Mouse (Mus musculus) neural tube, embryonic 15.5 days (tissue): Measurements from ENCODE around the gene Map3k14. TPM values are rescaled to one million over a fixed set of nuclear protein-coding genes. Genes with fewer than 3 reads are reported as not detected.

Source experiments
- ATAC-seq: fragments of 200-750 bp; cut with Nextera tagmentation; 2 replicates; pipeline ENCODE4 v1.8.0; 2017; ENCODE audit warnings: mild to moderate bottlenecking, moderate TSS enrichment, moderate library complexity; ENCODE audit not compliant: low FRiP score
- H3K27ac ChIP-seq: fragments of 300-500 bp; sonication (generic); replicated peaks from 2 replicates; pipeline ENCODE4 v1.5.1; 2015; ENCODE audit warnings: mild to moderate bottlenecking, inconsistent platforms
- H3K27me3 ChIP-seq: fragments of 300-500 bp; sonication (generic); replicated peaks from 2 replicates; pipeline ENCODE4 v1.6.1; 2015; ENCODE audit warnings: inconsistent platforms
- H3K36me3 ChIP-seq: fragments of 300-500 bp; sonication (generic); 2 replicates; pipeline ENCODE4 v1.6.1; 2015; ENCODE audit warnings: inconsistent platforms
- H3K4me1 ChIP-seq: fragments of 300-500 bp; sonication (generic); 2 replicates; pipeline ENCODE4 v1.6.1; 2015; ENCODE audit warnings: inconsistent platforms
- H3K4me2 ChIP-seq: fragments of 300-500 bp; sonication (generic); 2 replicates; pipeline ENCODE4 v1.6.1; 2015; ENCODE audit warnings: inconsistent platforms, mild to moderate bottlenecking, moderate library complexity
- H3K4me3 ChIP-seq: fragments of 300-500 bp; sonication (generic); replicated peaks from 2 replicates; pipeline ENCODE4 v1.5.1; 2015; ENCODE audit warnings: mild to moderate bottlenecking, inconsistent platforms
- H3K9ac ChIP-seq: fragments of 300-500 bp; sonication (generic); replicated peaks from 2 replicates; pipeline ENCODE4 v1.6.1; 2015; ENCODE audit warnings: mild to moderate bottlenecking, inconsistent platforms
- H3K9me3 ChIP-seq: fragments of 300-500 bp; sonication (generic); replicated peaks from 2 replicates; pipeline ENCODE4 v1.6.1; 2016; ENCODE audit warnings: inconsistent platforms
- WGBS: fragments of 180-500 bp; shearing (Covaris S2); methylation state at CpG from one replicate; pipeline ENCODE4 v1.1.7; 2015; ENCODE audit warnings: mixed read lengths; 5-methylcytosine and 5-hydroxymethylcytosine counted together
- polyA plus RNA-seq: library from polyadenylated mRNA; unstranded; fragments of >200 nt; fragmentation: Nextera tagmentation; extraction: Ambion mirVana; gene quantifications from 2 replicates; pipeline ENCODE4 v1.2.1, GENCODE M21; 2015

Map3k14 gene
- polyA plus RNA-seq: 3.8 and 5.7 TPM in 2 replicates

DNA sequence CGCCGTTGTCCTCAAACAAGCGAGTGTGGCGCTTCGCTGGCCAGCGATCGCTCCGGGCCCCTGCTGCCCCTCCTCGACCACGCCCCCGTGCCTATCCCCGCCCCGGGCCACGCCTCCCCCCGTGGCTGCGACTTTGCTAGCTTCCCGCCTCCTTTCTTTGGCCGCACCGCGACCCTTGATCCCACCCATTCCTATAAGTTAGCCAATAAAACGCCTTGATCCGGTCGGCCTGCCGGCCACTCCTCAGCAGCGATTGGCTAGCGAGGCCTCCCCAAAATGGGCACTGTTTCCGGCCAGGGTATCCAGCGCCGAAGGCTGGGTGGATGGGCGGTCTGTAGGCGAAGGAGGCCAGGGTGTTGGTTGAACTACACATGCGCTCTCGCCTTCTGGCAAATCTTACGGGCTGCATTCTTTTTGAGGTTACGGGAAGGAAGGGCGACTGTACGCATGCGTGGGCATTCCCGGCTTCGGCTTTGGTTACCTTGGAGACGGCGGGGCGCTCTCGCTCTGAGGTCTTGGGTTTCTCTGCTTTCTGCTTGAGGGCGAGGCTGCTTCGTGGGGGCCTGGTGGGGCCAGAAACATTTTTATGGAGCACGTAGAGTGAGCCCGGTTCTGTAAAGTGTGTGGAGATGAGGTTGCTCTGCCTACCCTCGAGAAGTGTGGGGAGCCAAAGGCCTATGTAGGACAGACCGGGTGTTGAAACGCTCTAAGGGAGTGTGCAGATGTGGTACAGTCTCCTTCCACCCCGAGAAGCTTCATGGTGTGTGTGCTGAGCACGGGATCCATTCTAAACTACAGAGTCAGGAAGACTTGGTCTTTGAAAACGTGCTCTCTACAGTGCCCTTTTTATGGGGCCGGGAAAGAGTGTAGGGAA lies at the start of gene Map3k14:
Gene Map3k14, minus strand, starts transcription at position 127 of the 874 bp plus-strand sequence.
- WGBS: under 1% methylated on average over 54 of the region's 55 CpGs
- no peaks in the 10 kb centered on the region for H3K27me3 ChIP-seq

GRCm38 (mm10) chr11:103315379-103315778 lies 48.1 kb upstream of the Map3k14 start:
- Histone ChIP-seq H3K27me3 (no peaks in the 10 kb centered on the region), H3K36me3 (no peaks in the 10 kb centered on the region), H3K9ac (no peak overlapping the region), H3K27ac (no peak overlapping the region), H3K4me1 (peaks cover 10% of the 10 kb centered on the region), H3K9me3 (no peaks in the 10 kb centered on the region), H3K4me2 (no peak overlapping the region), H3K4me3 (no peak overlapping the region)
- 85% methylated on average over 5 of the region's 5 CpGs for WGBS
- ATAC-seq: no peak

More for the DNA sequence above, at the start of gene Map3k14:
- Histone ChIP-seq H3K9me3 (no peaks in the 10 kb centered on the region), H3K4me1 (peaks cover 51% of the 10 kb centered on the region), H3K36me3 (no peaks in the 10 kb centered on the region), H3K27ac (peak within 1 kb of the TSS; percentile 89), H3K4me3 (peak within 1 kb of the TSS; percentile 67), H3K9ac (peak within 1 kb of the TSS; percentile 75), H3K4me2 (peak within 1 kb of the TSS; percentile 82)
- peak; percentile 98 for ATAC-seq

- H3K4me1 ChIP-seq: peaks cover 10% of the 10 kb centered on the region
- H3K27me3 ChIP-seq: no peaks in the 10 kb centered on the region
- H3K27ac ChIP-seq: no peak overlapping the region
- H3K4me2 ChIP-seq: no peak overlapping the region
- H3K9ac ChIP-seq: no peak overlapping the region
- H3K9me3 ChIP-seq: no peaks in the 10 kb centered on the region
- H3K36me3 ChIP-seq: no peaks in the 10 kb centered on the region
- H3K4me3 ChIP-seq: no peak overlapping the region
- ATAC-seq: no peak
- 65% methylated on average over 10 of the region's 10 CpGs for WGBS
Observed at GRCm38 (mm10) chr11:103314736-103315374, 47.6 kb upstream of the Map3k14 start.

DNA sequence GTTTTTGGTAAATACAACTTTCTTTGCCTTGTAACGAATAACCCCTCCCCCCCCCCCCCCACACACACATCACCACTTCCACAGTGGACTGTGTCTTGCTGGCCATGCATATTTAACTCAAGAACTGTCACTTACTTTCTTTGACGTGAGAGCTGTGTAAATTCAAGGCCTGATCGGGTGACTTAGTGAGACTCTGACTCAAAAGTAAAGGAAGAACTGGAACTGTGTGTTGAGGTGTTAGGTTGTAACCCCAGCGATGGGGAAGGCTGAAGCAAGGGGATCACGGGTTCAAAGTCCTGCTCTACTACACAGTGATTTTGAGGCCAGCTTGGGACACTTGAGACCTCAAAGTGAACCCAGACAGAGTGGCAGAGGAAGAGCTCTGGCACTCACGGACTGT lies 46.3 kb upstream of the Map3k14 start:
- no peak for ATAC-seq
- no peak overlapping the region for H3K27ac ChIP-seq
- 79% methylated on average over 6 of the region's 6 CpGs for WGBS
- H3K27me3 ChIP-seq: no peaks in the 10 kb centered on the region
- no peak overlapping the region for H3K4me3 ChIP-seq
- H3K9ac ChIP-seq: no peak overlapping the region
- no peaks in the 10 kb centered on the region for H3K9me3 ChIP-seq
- H3K4me2 ChIP-seq: no peak overlapping the region
- H3K36me3 ChIP-seq: no peaks in the 10 kb centered on the region
- H3K4me1 ChIP-seq: peaks cover 10% of the 10 kb centered on the region

DNA sequence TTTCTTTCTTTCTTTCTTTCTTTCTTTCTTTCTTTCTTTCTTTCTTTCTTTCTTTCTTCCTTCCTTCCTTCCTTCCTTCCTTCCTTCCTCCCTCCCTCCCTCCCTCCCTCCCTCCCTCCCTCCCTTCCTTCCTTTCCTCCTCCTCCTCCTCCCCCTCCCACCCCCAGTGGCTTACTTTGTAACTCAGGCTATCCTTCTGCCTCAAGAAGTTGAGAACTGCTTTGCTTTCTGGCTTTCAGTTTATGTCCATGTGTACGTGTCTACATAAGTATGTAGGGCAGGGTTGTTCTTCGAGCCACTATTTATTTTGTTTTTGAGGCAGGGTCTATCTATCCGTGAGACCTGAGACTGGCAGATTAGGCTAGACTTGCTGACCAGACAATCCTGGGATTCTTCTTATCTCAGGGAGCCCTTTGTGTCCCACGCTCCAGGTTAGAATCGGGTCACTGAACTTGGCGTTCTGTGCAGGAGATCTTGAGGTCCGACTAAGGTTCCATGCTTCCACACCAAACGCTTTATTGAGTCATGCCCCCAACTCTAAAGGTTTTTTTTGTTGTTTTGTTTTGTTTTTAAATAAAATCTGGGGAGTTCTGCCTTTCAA lies 45.5 kb upstream of the Map3k14 start:
- no peak overlapping the region for H3K9ac ChIP-seq
- H3K27ac ChIP-seq: no peak overlapping the region
- 70% methylated on average over 8 of the region's 8 CpGs for WGBS
- no peak overlapping the region for H3K4me2 ChIP-seq
- peaks cover 10% of the 10 kb centered on the region for H3K4me1 ChIP-seq
- ATAC-seq: no peak
- no peak overlapping the region for H3K4me3 ChIP-seq
- H3K36me3 ChIP-seq: no peaks in the 10 kb centered on the region
- H3K27me3 ChIP-seq: no peaks in the 10 kb centered on the region
- no peaks in the 10 kb centered on the region for H3K9me3 ChIP-seq

GRCm38 (mm10) chr11:103311960-103312611 lies 44.8 kb upstream of the Map3k14 start:
- Histone ChIP-seq H3K27me3 (no peaks in the 10 kb centered on the region), H3K4me2 (peak overlapping the region; percentile 68), H3K9ac (peak overlapping the region; percentile 32), H3K4me1 (peaks cover 10% of the 10 kb centered on the region), H3K9me3 (no peaks in the 10 kb centered on the region), H3K4me3 (peak overlapping the region; percentile 28), H3K36me3 (no peaks in the 10 kb centered on the region), H3K27ac (no peak overlapping the region)
- 11% methylated on average over 30 of the region's 30 CpGs for WGBS
- no peak for ATAC-seq

DNA sequence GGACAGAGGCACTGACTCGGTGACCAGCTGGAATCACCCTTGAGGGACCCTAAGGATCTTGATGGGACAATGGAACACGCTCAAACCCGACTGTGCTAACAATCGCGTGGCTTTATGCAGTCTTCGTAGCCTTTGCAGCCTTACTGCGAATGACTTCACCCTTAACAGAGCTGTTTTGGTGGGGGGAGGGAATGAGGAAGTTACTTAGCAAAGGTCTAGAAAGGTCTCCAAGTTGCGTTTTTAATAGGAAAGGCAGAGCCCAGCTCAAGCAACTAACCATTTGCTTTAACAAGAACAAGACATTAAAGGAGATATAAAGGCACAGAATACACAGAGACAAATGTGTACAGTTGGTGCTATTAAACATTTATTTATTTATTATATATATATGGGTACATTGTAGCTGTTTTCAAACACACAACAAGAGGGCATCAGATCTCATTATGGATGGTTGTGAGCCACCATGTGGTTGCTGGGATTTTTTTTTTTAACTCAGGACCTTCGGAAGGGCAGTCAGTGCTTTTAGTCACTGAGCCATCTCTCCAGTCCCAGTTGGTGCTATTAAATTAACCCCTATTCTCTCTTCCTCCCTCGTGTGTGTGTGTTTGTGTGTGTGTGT lies 42.8 kb upstream of the Map3k14 start:
- Histone ChIP-seq H3K36me3 (no peaks in the 10 kb centered on the region), H3K4me1 (peaks cover 10% of the 10 kb centered on the region), H3K4me2 (no peak overlapping the region), H3K27ac (no peak overlapping the region), H3K9ac (no peak overlapping the region), H3K9me3 (no peaks in the 10 kb centered on the region), H3K4me3 (no peak overlapping the region), H3K27me3 (no peaks in the 10 kb centered on the region)
- 68% methylated on average over 10 of the region's 10 CpGs for WGBS
- ATAC-seq: no peak

DNA sequence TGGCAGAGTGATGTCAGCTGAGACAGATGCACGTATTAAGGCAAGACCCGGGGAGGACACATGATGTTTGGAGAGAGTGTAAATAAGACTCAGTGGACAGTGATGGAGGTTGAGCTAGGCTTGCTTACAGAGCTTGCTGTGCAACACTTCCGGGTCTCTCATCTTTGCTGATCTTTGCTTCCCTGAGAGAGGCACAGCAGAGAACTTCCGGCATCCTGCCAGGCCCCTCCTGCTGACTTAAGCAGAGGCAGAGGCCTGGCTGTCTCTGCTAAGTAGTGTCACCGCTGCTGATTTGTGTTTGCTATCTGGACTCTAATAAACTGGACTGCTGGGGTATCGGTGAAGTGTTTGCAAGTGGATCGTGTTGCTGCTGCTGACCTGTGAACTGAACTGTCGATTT lies 40.6 kb upstream of the Map3k14 start:
- 80% methylated on average over 8 of the region's 8 CpGs for WGBS
- H3K4me1 ChIP-seq: peaks cover 10% of the 10 kb centered on the region

GRCm38 (mm10) chr11:103304525-103304924 lies 37.3 kb upstream of the Map3k14 start:
- Histone ChIP-seq H3K4me1 (no peaks in the 10 kb centered on the region), H3K27ac (no peak overlapping the region), H3K4me2 (no peak overlapping the region), H3K36me3 (no peaks in the 10 kb centered on the region), H3K9ac (no peak overlapping the region), H3K9me3 (no peaks in the 10 kb centered on the region), H3K4me3 (no peak overlapping the region), H3K27me3 (no peaks in the 10 kb centered on the region)
- no peak for ATAC-seq
- 82% methylated on average over 9 of the region's 9 CpGs for WGBS

More for the DNA sequence above, 40.6 kb upstream of the Map3k14 start:
- H3K9ac ChIP-seq: no peak overlapping the region
- ATAC-seq: no peak
- H3K27ac ChIP-seq: no peak overlapping the region
- no peak overlapping the region for H3K4me2 ChIP-seq
- no peaks in the 10 kb centered on the region for H3K36me3 ChIP-seq
- no peak overlapping the region for H3K4me3 ChIP-seq
- H3K27me3 ChIP-seq: no peaks in the 10 kb centered on the region
- no peaks in the 10 kb centered on the region for H3K9me3 ChIP-seq

GRCm38 (mm10) chr11:103294772-103295171 lies 27.5 kb upstream of the Map3k14 start:
- Histone ChIP-seq H3K27ac (no peak overlapping the region), H3K27me3 (no peaks in the 10 kb centered on the region), H3K4me2 (no peak overlapping the region), H3K36me3 (no peaks in the 10 kb centered on the region), H3K9me3 (no peaks in the 10 kb centered on the region), H3K4me1 (peaks cover 7% of the 10 kb centered on the region), H3K4me3 (no peak overlapping the region), H3K9ac (no peak overlapping the region)
- no peak for ATAC-seq
- 89% methylated on average over 7 of the region's 7 CpGs for WGBS

DNA sequence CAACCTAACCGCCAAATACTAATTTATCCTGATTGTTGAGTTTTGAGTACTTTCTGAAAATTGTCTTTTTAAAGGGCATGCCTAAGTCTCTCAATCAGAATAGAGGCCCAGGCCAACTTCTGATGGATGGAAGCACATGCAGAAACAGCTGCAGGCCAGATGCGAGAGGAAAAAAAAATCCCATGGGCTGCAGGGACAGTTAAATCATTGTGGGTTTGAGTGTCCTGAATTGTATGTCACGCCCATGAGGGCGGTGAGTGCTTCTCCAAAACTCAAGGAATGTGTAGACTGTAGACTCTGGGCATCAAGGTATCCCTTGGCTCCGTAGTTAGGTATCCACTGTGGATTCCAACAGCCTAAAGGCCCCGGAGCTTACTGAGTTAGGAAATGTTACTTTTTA lies 26.8 kb upstream of the Map3k14 start:
- no peak overlapping the region for H3K9ac ChIP-seq
- no peak overlapping the region for H3K27ac ChIP-seq
- no peak overlapping the region for H3K4me2 ChIP-seq
- H3K36me3 ChIP-seq: no peaks in the 10 kb centered on the region
- WGBS: 88% methylated on average over 6 of the region's 6 CpGs
- no peaks in the 10 kb centered on the region for H3K27me3 ChIP-seq
- peaks cover 7% of the 10 kb centered on the region for H3K4me1 ChIP-seq
- ATAC-seq: no peak
- no peaks in the 10 kb centered on the region for H3K9me3 ChIP-seq
- no peak overlapping the region for H3K4me3 ChIP-seq
